Mouse (Mus musculus) erythroblast, embryonic 14.5 days (primary cell): ENCODE data around the gene Ntrk3.

Experiments
- GATA1 ChIP-seq: IDR thresholded peaks from 2 replicates; pipeline ENCODE4 v1.6.1; 2012; ENCODE audit warnings: low read length, inconsistent platforms, mixed read lengths
- TAL1 ChIP-seq: IDR thresholded peaks from 3 replicates; pipeline ENCODE4 v1.6.1; 2012; ENCODE audit warnings: low read length, inconsistent platforms, mixed read lengths

DNA sequence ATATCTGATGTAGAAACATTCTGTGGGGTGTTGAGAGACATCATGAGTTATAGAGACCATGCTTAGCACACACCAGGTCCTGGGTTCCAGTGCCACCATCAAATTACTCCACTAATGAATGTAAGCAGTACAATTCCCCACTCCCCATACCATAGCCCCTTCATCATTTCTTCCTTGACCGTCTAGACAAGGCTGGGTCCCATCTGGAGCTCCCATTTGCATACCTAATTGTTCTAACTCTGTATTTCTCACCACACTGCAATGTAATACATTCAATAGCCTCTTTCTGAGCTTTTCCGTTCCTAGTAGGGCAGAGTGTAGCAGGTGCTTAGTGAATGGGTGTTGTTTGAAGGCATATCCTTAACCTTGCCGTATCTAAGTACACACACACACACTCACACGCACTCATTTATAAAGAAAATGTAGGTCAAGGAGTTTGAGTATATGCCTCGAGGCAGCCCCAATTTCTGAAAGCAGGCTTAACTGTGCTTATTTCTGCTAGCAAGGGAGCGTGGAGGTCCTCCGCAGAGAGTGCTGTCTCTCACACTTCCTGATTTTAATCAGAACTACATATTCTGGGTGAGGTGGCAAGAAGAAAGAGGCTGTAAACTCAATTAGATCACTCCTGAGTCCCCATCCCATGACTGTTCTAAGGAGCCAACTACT is 17.9 kb downstream of the Ntrk3 start:
- no peak for TF ChIP-seq GATA1
- no peak for TF ChIP-seq TAL1
